Mouse (Mus musculus): ENCODE results near the gene Rangap1.
"Not testable (repeated sequence)": the region's sequence is repeated elsewhere in the genome, so short reads cannot be mapped to it uniquely, and the experiment has no call there.

Rangap1 gene

DNA sequence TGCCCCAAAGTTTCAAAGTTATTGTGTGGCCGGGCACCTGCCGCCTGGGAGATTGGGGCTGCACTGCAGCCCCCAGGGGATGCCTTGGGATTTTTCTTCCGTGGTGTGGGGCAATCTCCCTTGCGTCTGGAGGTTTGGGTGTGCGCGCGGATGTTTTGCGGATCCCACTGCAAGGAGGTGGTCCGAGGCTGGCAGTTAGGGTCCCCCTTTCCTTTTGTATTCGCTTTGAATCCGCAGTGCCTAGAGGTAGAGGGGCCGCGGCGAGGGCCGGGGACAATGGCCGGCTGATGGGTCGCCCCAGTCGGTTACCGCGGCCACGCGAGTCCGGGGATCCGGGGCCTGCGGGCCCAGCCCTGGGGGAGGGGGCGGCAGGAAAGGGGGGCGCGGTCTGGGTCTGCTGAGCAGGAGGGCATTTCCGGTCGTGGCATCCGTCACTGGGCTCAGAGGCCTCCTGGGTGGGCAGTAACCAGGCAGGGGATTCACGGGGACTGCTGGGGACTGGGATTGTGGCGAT is 328 bp upstream of the Rangap1 start:
- in situ Hi-C loops (cut with MboI; ENCODE audit: low sequenced_read_pairs): no loop called here

- in situ Hi-C loops (cut with MboI; ENCODE audit: low sequenced_read_pairs): not testable (repeated sequence)
These were observed 3.0 kb downstream of the Rangap1 start for GRCm38 (mm10) chr15:81742368-81742767.

- in situ Hi-C loops (cut with MboI; ENCODE audit: low sequenced_read_pairs): no loop called here
These were observed 5.4 kb downstream of the Rangap1 start for GRCm38 (mm10) chr15:81739924-81740323.

- in situ Hi-C loops (cut with MboI; ENCODE audit: low sequenced_read_pairs): no loop called here
These were observed 6.0 kb downstream of the Rangap1 start for GRCm38 (mm10) chr15:81739296-81739695.

GRCm38 (mm10) chr15:81735075-81735474 is 10.3 kb downstream of the Rangap1 start:
- in situ Hi-C loops (cut with MboI; ENCODE audit: low sequenced_read_pairs): no loop called here

DNA sequence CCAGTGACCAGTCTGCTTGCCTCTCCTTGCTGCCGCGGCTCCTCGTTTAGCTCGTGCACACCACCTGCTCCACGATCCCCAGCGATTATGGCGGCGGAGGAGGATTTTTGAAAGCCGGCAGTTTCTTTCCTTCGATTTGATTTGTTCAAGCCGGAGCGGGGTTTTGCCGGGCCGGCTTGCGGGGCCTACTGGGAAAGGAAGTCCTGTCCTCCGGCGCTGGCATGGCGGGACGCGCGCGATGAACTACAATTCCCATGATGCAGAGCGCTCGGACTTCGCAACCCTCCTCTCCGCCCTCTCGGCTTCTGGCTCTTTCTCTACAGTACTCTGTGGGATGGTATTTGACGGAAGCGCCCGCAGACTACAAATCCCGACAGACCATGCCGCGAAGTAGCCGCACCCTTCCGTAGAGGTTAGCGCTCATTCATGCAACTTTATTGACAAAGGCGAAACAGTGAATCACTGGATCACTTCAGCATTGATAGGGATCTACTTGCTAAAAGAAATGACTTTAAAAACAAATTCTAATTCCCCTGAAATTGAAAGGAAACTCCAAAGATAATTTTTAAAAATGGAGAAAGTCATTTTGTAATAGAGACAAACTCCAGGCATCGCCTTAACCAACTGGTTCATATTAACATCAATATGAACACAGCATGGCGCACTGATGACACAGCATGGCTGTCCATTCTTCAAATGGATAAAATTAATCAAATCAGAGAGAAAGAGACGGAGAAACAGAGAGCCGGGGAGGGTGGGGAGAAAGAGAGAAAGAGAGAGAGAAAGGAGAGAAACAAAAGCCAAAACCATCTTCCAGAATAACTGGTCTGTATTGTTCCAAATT is 15.3 kb downstream of the Rangap1 start:
- in situ Hi-C loops (cut with MboI; ENCODE audit: low sequenced_read_pairs): no loop called here

GRCm38 (mm10) chr15:81729241-81729791 is 16.0 kb downstream of the Rangap1 start:
- in situ Hi-C loops (cut with MboI; ENCODE audit: low sequenced_read_pairs): no loop called here

- in situ Hi-C loops (cut with MboI; ENCODE audit: low sequenced_read_pairs): no loop called here
These were observed 19.4 kb downstream of the Rangap1 start for GRCm38 (mm10) chr15:81725965-81726364.

DNA sequence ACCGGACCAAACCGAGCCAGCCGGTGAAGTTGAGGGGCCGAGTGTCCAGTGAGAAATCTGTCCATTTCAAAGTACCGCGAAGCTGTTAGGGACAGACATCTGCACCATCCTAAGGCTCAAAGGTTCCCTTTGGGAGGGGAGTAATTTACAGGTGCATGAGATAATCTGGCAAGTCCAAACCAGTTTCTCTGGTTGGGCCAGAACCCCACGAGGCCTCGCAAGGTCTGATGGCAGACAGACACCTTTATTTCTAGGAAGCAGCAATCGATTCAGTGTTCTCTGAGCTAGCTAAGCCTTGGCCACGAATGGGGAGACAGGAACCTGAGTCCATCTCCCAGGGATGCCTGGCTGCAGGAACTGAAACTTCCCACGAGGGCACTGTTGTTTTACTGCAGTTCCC is 21.7 kb downstream of the Rangap1 start:
- in situ Hi-C loops (cut with MboI; ENCODE audit: low sequenced_read_pairs): no loop called here

- in situ Hi-C loops (cut with MboI; ENCODE audit: low sequenced_read_pairs): no loop called here
These were observed 23.0 kb downstream of the Rangap1 start for GRCm38 (mm10) chr15:81722361-81722760.

DNA sequence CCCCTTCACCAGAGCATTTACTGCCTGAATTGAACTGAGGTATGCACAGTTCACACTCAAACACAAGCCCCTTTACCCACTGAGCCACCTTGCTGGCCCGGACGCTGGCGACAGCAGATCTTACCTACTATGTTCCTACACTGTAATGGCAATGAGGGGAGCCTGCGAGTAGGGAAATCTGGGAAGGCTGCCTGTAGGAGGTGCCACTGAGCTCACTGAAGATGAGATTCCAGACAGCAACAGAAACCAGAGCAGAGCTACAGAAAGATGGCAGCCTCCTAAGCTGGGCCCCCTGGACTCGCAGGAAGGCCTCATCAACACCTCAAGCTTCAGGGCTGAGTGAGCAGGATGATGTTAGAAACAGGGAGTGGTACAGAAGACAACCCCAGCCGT is 26.2 kb downstream of the Rangap1 start:
- in situ Hi-C loops (cut with MboI; ENCODE audit: low sequenced_read_pairs): no loop called here

GRCm38 (mm10) chr15:81718336-81719138 is 26.8 kb downstream of the Rangap1 start:
- in situ Hi-C loops (cut with MboI; ENCODE audit: low sequenced_read_pairs): no loop called here

DNA sequence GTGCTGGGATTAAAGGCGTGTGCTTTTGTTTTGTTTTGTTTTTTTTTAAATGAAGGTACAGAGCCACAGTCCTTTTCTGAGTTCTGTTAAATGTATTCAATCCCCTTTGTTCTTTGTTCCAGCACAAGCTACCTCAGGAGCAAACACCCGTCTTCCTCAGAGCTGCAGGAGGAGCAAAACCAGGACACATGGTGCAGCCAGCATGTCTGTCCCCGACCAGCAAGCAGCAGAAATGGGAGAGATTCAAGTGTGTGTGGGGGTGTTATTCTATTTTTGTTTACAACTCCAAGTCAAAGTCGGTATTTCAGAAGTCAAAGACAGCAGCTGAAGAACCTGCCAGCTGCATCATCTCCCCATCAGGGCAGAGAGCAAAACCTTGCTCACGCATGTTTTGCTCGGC is 31.6 kb downstream of the Rangap1 start:
- in situ Hi-C loops (cut with MboI; ENCODE audit: low sequenced_read_pairs): no loop called here

DNA sequence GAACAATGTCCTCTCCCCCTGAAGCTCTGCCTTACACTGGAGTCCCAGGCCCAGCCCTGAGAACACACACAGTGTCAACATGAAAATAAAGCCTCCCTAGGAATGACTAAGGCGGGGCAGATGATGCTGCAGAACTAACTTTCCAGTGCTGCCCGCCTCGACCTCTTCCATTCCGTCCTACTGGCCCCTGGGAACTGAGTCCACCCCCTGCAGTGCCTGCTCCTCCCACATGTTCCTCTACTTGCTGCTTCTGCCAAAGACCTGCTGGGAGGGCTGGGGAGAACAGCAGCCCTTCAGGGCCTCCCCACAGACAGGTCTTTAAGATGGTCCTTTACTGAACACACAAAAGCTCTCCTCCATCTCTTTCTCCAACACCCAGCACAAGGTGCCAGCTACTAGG is 34.5 kb downstream of the Rangap1 start:
- in situ Hi-C loops (cut with MboI; ENCODE audit: low sequenced_read_pairs): no loop called here

- in situ Hi-C loops (cut with MboI; ENCODE audit: low sequenced_read_pairs): no loop called here
These were observed 35.6 kb downstream of the Rangap1 start for GRCm38 (mm10) chr15:81709686-81710085.

GRCm38 (mm10) chr15:81708991-81709390 is 36.3 kb downstream of the Rangap1 start:
- in situ Hi-C loops (cut with MboI; ENCODE audit: low sequenced_read_pairs): no loop called here

DNA sequence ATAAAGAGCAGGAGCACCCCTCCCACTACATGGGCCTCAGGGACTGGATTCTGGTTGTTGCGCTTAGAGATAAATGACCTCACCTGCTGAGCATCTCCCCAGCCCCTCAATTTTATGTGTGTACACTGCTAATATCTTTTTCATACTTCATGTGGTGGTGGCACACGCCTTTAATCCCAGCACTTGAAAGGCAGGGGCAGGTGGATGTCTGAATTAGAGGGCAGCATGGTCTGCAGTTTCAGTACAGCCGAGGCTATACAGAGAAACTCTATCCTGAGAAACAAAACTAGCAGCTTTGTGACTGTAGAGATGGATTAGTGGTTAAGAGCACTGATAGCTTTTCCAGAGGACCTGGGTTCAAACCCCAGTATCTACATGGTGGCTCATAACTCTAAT is 42.2 kb downstream of the Rangap1 start:
- in situ Hi-C loops (cut with MboI; ENCODE audit: low sequenced_read_pairs): no loop called here

- in situ Hi-C loops (cut with MboI; ENCODE audit: low sequenced_read_pairs): no loop called here
These were observed 42.8 kb downstream of the Rangap1 start for GRCm38 (mm10) chr15:81702306-81703093.

DNA sequence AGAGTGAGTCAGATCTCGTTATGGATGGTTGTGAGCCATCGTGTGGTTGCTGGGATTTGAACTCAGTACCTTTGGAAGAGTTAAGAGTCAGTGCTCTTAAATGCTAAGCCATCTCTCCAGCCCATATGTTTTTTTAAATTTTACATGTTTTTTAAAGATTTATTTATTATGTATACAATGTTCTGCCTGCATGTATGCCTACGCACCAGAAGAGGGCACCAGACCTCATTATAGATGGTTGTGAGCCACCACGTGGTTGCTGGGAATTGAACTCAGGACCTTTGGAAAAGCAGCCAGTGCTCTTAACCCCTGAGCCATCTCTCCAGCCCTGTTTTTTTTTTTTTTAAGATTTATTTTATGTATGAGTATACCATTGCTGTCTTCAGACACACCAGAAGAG is 44.0 kb downstream of the Rangap1 start:
- in situ Hi-C loops (cut with MboI; ENCODE audit: low sequenced_read_pairs): not testable (repeated sequence)

GRCm38 (mm10) chr15:81700601-81701000 is 44.7 kb downstream of the Rangap1 start:
- in situ Hi-C loops (cut with MboI; ENCODE audit: low sequenced_read_pairs): no loop called here

DNA sequence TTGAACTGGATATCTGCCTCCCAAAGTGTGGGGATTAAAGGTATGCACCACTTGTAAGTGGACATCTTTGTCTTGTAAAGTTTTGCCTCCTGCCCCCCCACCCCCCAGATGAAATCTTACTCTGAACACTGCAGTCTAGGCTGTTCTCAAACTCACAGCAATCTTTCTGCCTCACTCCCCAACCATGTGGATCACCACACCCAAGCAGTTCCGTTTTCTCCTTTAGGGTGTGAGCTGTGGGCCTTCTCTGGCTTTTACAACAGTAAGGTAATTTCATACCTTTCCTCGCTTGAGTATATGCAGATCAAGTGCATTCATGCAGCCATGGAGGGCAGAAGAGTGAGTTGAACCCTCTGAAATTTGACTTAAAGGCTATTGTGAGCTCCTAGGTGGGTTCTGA is 45.2 kb downstream of the Rangap1 start:
- in situ Hi-C loops (cut with MboI; ENCODE audit: low sequenced_read_pairs): no loop called here
